Mouse (Mus musculus) lung, postnatal 0 days (tissue): ENCODE results near the gene Gtf3c2. TPM values are rescaled to one million over a fixed set of nuclear protein-coding genes. Genes with fewer than 3 reads are reported as not detected.
A peak's percentile ranks its signal among the peaks of the same experiment; 100 is the strongest.

Experiments used
- ATAC-seq: fragments of 200-750 bp; cut with Nextera tagmentation; 2 replicates; pipeline ENCODE4 v1.8.0; 2017; ENCODE audit warnings: moderate library complexity
- DNase-seq: peaks from one replicate; pipeline ENCODE4 v3.0.0-alpha.2; 2016; ENCODE audit warnings: low spot score
- H3K27ac ChIP-seq: fragments of 300-500 bp; sonication (generic); 2 replicates; pipeline ENCODE4 v1.5.1; 2014; ENCODE audit warnings: antibody characterized with exemption, mild to moderate bottlenecking, low read length, mixed read lengths
- H3K27me3 ChIP-seq: fragments of 300-500 bp; sonication (generic); replicated peaks from 2 replicates; pipeline ENCODE4 v1.6.1; 2014; ENCODE audit warnings: low read length, mixed read lengths; ENCODE audit not compliant: insufficient read depth
- H3K36me3 ChIP-seq: fragments of 300-500 bp; sonication (generic); 2 replicates; pipeline ENCODE4 v1.6.1; 2014; ENCODE audit warnings: low read length, mixed read lengths; ENCODE audit not compliant: insufficient read depth
- H3K4me1 ChIP-seq: fragments of 300-500 bp; sonication (generic); 2 replicates; pipeline ENCODE4 v1.6.1; 2014; ENCODE audit warnings: antibody characterized with exemption, low read depth, low read length, mixed read lengths; ENCODE audit not compliant: insufficient read depth
- H3K4me2 ChIP-seq: fragments of 300-500 bp; sonication (generic); replicated peaks from 2 replicates; pipeline ENCODE4 v1.6.1; 2014; ENCODE audit warnings: low read depth, mild to moderate bottlenecking, low read length, moderate library complexity, mixed read lengths
- H3K4me3 ChIP-seq: fragments of 300-500 bp; sonication (generic); 2 replicates; pipeline ENCODE4 v1.5.1; 2014; ENCODE audit warnings: low read depth, low read length
- H3K9ac ChIP-seq: fragments of 300-500 bp; sonication (generic); replicated peaks from 2 replicates; pipeline ENCODE4 v1.6.1; 2014; ENCODE audit warnings: low read depth, mild to moderate bottlenecking
- H3K9me3 ChIP-seq: fragments of 300-500 bp; sonication (generic); 2 replicates; pipeline ENCODE4 v1.6.1; 2016; ENCODE audit warnings: low read length, mixed read lengths
- CTCF ChIP-seq: IDR thresholded peaks from 2 replicates; pipeline ENCODE4 v1.5.1; 2016; ENCODE audit warnings: antibody characterized with exemption, mild to moderate bottlenecking
- EP300 ChIP-seq: IDR thresholded peaks from 2 replicates; pipeline ENCODE4 v1.6.1; 2016; ENCODE audit warnings: antibody characterized with exemption, mild to moderate bottlenecking, control low read depth
- WGBS: fragments of 180-500 bp; shearing (Covaris S2); extraction: QIAGEN DNeasy Blood & Tissue Kit; methylation state at CpG from one replicate; pipeline ENCODE4 v1.1.7; 2014; 5-methylcytosine and 5-hydroxymethylcytosine counted together
- polyA plus RNA-seq: library from polyadenylated mRNA; unstranded; fragments of >200 nt; fragmentation: Nextera tagmentation; extraction: Ambion mirVana; gene quantifications from 2 replicates; pipeline ENCODE4 v1.2.1, GENCODE M21; 2015

The Gtf3c2 gene
- polyA plus RNA-seq, 1 experiment from 2014 or later: 24.2 TPM

- no peak overlapping the region for H3K27ac ChIP-seq
- no peak for TF ChIP-seq EP300
- TF ChIP-seq CTCF: peak; percentile 65
- H3K4me1 ChIP-seq: no peaks in the 10 kb centered on the region
- no peak overlapping the region for H3K4me2 ChIP-seq
- WGBS: 64% methylated on average over 4 of the region's 4 CpGs
- H3K27me3 ChIP-seq: no peaks in the 10 kb centered on the region
- DNase-seq (peak; percentile 36), ATAC-seq (no peak)
- H3K36me3 ChIP-seq: peaks cover 19% of the 10 kb centered on the region; the same call in 1 of the 2 replicates
- H3K9ac ChIP-seq: no peak overlapping the region
- H3K9me3 ChIP-seq: no peaks in the 10 kb centered on the region
- H3K4me3 ChIP-seq: no peak overlapping the region
Observed at GRCm38 (mm10) chr5:31188223-31188840, 8.4 kb upstream of the Gtf3c2 start.

GRCm38 (mm10) chr5:31183678-31184077, 3.7 kb upstream of the Gtf3c2 start:
- TF ChIP-seq CTCF (no peak), EP300 (no peak)
- ATAC-seq: no peak
- Histone ChIP-seq H3K9ac (no peak overlapping the region), H3K4me2 (no peak overlapping the region), H3K4me3 (no peak overlapping the region), H3K4me1 (no peaks in the 10 kb centered on the region), H3K27ac (no peak overlapping the region), H3K27me3 (no peaks in the 10 kb centered on the region), H3K36me3 (peaks cover 9% of the 10 kb centered on the region; the same call in 1 of the 2 replicates), H3K9me3 (no peaks in the 10 kb centered on the region)
- 41% methylated on average over 4 of the region's 4 CpGs for WGBS
- DNase-seq: no peak

GRCm38 (mm10) chr5:31181183-31181770, 1.3 kb upstream of the Gtf3c2 start:
- Histone ChIP-seq H3K4me2 (no peak overlapping the region), H3K4me3 (no peak overlapping the region), H3K36me3 (no peaks in the 10 kb centered on the region), H3K9me3 (no peaks in the 10 kb centered on the region), H3K9ac (no peak overlapping the region), H3K27me3 (no peaks in the 10 kb centered on the region), H3K4me1 (no peaks in the 10 kb centered on the region), H3K27ac (no peak overlapping the region)
- ATAC-seq (no peak), DNase-seq (no peak)
- TF ChIP-seq EP300: no peak
- TF ChIP-seq CTCF: no peak
- 92% methylated on average over 9 of the region's 9 CpGs for WGBS

- H3K4me2 ChIP-seq: peak overlapping the region; percentile 66
- no peaks in the 10 kb centered on the region for H3K9me3 ChIP-seq
- DNase-seq: peak; percentile 43
- under 1% methylated on average over 25 of the region's 25 CpGs for WGBS
- H3K9ac ChIP-seq: peak overlapping the region; percentile 71
- H3K27me3 ChIP-seq: no peaks in the 10 kb centered on the region
- TF ChIP-seq CTCF: no peak
- TF ChIP-seq EP300: no peak
- peak overlapping the region; percentile 98 for H3K27ac ChIP-seq
- no peaks in the 10 kb centered on the region for H3K36me3 ChIP-seq
- H3K4me3 ChIP-seq: peak overlapping the region; percentile 80
- peak; percentile 42 for ATAC-seq
- H3K4me1 ChIP-seq: no peaks in the 10 kb centered on the region
Observed at GRCm38 (mm10) chr5:31179301-31179765, 611 bp downstream of the Gtf3c2 start.

- DNase-seq: peak; percentile 62
- ATAC-seq: peak; percentile 87
- Histone ChIP-seq H3K9ac (no peak overlapping the region), H3K27ac (no peak overlapping the region), H3K36me3 (peaks cover 52% of the 10 kb centered on the region), H3K4me1 (no peaks in the 10 kb centered on the region), H3K9me3 (no peaks in the 10 kb centered on the region), H3K27me3 (no peaks in the 10 kb centered on the region), H3K4me3 (no peak overlapping the region), H3K4me2 (no peak overlapping the region)
- TF ChIP-seq CTCF: no peak
- no peak for TF ChIP-seq EP300
- WGBS: 58% methylated on average over 4 of the region's 4 CpGs
Observed at GRCm38 (mm10) chr5:31168630-31169029, 11.3 kb downstream of the Gtf3c2 start.

GRCm38 (mm10) chr5:31164878-31165277, 15.1 kb downstream of the Gtf3c2 start:
- DNase-seq: no peak
- Histone ChIP-seq H3K4me1 (no peaks in the 10 kb centered on the region), H3K27me3 (no peaks in the 10 kb centered on the region), H3K9me3 (no peaks in the 10 kb centered on the region), H3K27ac (no peak overlapping the region), H3K4me3 (no peak overlapping the region), H3K9ac (no peak overlapping the region), H3K4me2 (no peak overlapping the region), H3K36me3 (peaks cover 44% of the 10 kb centered on the region)
- WGBS: 73% methylated on average over 1 of the region's 1 CpGs
- ATAC-seq: no peak
- TF ChIP-seq CTCF: no peak
